Mouse (Mus musculus): ENCODE results near the gene Hist2h3b. TPM values are rescaled to one million over a fixed set of nuclear protein-coding genes. Genes with fewer than 3 reads are reported as not detected.
"Not testable (repeated sequence)": the region's sequence is repeated elsewhere in the genome, so short reads cannot be mapped to it uniquely, and the experiment has no call there.

The Hist2h3b gene
- polyA plus RNA-seq, 1 experiment from 2014 or later: 36.5 TPM

DNA sequence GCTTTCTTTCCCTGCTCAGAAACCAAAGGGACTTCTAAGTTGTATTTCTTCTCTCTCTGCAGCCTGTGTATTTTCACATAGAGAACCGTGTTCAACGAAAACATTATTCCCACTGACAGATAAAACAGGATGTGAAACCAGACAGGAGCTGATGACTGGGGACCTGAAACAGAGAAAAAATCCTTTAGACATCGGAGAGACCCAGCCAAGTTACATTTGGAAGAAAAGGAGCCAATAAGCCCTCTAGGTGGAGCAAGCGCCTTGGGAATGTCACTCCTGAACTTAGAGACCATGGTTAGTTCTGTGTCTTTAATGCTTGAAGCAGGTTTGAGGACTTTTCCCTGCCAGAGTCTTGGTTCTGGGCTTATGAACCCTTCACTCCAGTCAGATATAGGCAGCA, 16.0 kb downstream of the Hist2h3b start:
- Histone ChIP-seq H3K9me3 (replicated peaks; ENCODE audit: low read length) (no peaks in the 10 kb centered on the region), H3K4me1 (replicated peaks; ENCODE audit: insufficient read depth, low read length) (no peaks in the 10 kb centered on the region), H3K4me2 (ENCODE audit: low read length) (peak overlapping the region; percentile 30; the same call in 1 of the 2 replicates), H3K4me3 (replicated peaks; ENCODE audit: low read depth, low read length) (no peak overlapping the region), H3K27me3 (ENCODE audit: insufficient read depth, low read length) (peaks cover 12% of the 10 kb centered on the region; the same call in 1 of the 2 replicates), H3K27ac (no peak overlapping the region), H3K9ac (ENCODE audit: low read depth, low read length) (no peak overlapping the region), H3K36me3 (ENCODE audit: insufficient read depth, low read length) (no peaks in the 10 kb centered on the region)
- peak; percentile 86 for DNase-seq (ENCODE audit: low spot score)
- no peak for ATAC-seq (replicated peaks; ENCODE audit: low FRiP score, low read depth)
- peak; percentile 84 for TF ChIP-seq CTCF (IDR thresholded peaks at IDR 0.05; ENCODE audit: low read depth)
- WGBS: 11% methylated on average over 4 of the region's 4 CpGs

DNA sequence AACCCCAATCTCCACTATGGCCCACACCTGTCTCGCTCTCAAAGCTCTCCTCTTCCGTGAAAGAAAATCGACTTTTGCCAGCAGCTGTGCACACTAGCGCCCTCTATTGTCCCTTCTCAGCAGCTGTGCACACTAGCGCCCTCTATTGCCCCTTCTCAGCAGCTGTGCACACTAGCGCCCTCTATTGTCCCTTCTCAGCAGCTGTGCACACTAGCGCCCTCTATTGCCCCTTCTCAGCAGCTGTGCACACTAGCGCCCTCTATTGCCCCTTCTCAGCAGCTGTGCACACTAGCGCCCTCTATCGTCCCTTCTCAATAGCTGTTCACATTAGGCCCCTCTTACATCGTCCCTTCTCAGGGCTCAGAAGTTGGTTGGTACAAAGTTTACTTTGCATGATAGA, 18.9 kb downstream of the Hist2h3b start:
- not testable (repeated sequence) for DNase-seq (ENCODE audit: low spot score); H3K9me3 ChIP-seq (replicated peaks; ENCODE audit: low read length); H3K27ac ChIP-seq; H3K36me3 ChIP-seq (ENCODE audit: insufficient read depth, low read length); H3K4me2 ChIP-seq (ENCODE audit: low read length); ATAC-seq (replicated peaks; ENCODE audit: low FRiP score, low read depth); H3K4me3 ChIP-seq (replicated peaks; ENCODE audit: low read depth, low read length); H3K9ac ChIP-seq (ENCODE audit: low read depth, low read length); H3K4me1 ChIP-seq (replicated peaks; ENCODE audit: insufficient read depth, low read length)
- WGBS: 88% methylated on average over 11 of the region's 11 CpGs
- TF ChIP-seq CTCF (IDR thresholded peaks at IDR 0.05; ENCODE audit: low read depth): peak; percentile 78
- H3K27me3 ChIP-seq (ENCODE audit: insufficient read depth, low read length): peaks cover 12% of the 10 kb centered on the region; the same call in 1 of the 2 replicates

DNA sequence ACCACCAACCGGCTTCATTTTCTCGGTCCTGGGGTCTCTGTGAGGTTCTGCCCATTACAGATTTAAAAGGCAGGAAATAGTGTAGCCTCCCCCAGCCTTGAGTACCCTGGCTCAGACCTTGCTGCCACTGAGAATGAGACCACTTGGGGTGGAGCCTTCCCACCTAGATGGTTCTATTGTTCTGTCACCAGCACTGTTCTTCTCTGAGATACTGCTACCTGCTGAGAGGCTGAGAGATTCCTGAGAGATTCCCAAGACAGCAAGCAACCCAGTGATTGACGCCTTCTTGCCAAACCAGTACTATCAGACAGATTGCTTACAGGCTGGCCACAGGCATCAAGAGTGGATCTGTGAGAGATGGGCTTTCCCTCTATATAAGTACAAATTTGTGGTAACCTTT, 20.7 kb downstream of the Hist2h3b start:
- Histone ChIP-seq H3K36me3 (ENCODE audit: insufficient read depth, low read length) (no peaks in the 10 kb centered on the region), H3K9ac (ENCODE audit: low read depth, low read length) (no peak overlapping the region), H3K4me1 (replicated peaks; ENCODE audit: insufficient read depth, low read length) (no peaks in the 10 kb centered on the region), H3K4me3 (replicated peaks; ENCODE audit: low read depth, low read length) (no peak overlapping the region), H3K27ac (no peak overlapping the region), H3K9me3 (replicated peaks; ENCODE audit: low read length) (no peaks in the 10 kb centered on the region), H3K27me3 (ENCODE audit: insufficient read depth, low read length) (no peaks in the 10 kb centered on the region), H3K4me2 (ENCODE audit: low read length) (no peak overlapping the region)
- no peak for ATAC-seq (replicated peaks; ENCODE audit: low FRiP score, low read depth)
- DNase-seq (ENCODE audit: low spot score): no peak
- TF ChIP-seq CTCF (IDR thresholded peaks at IDR 0.05; ENCODE audit: low read depth): no peak
- WGBS: 68% methylated on average over 3 of the region's 3 CpGs

DNA sequence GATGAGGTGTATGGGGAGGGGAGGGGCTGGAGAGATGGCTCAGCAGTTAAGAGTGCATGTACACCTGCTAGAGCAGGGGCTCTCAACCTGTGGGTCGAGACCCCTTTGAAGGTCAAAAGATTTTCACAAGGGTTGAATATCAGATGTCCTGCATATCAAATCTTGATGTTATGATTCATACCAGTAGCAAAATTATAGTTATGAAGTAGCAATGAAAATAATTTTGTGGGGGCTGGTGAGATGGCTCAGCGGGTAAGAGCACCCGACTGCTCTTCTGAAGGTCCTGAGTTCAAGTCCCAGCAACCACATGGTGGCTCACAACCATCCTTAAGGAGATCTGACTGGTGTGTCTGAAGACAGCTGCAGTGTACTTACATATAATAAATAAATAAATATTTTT, 22.3 kb downstream of the Hist2h3b start:
- 86% methylated on average over 3 of the region's 3 CpGs for WGBS
- H3K27ac ChIP-seq; H3K36me3 ChIP-seq (ENCODE audit: insufficient read depth, low read length); DNase-seq (ENCODE audit: low spot score); H3K27me3 ChIP-seq (ENCODE audit: insufficient read depth, low read length); H3K9ac ChIP-seq (ENCODE audit: low read depth, low read length); H3K4me2 ChIP-seq (ENCODE audit: low read length); H3K9me3 ChIP-seq (replicated peaks; ENCODE audit: low read length); ATAC-seq (replicated peaks; ENCODE audit: low FRiP score, low read depth); H3K4me1 ChIP-seq (replicated peaks; ENCODE audit: insufficient read depth, low read length); H3K4me3 ChIP-seq (replicated peaks; ENCODE audit: low read depth, low read length): not testable (repeated sequence)

DNA sequence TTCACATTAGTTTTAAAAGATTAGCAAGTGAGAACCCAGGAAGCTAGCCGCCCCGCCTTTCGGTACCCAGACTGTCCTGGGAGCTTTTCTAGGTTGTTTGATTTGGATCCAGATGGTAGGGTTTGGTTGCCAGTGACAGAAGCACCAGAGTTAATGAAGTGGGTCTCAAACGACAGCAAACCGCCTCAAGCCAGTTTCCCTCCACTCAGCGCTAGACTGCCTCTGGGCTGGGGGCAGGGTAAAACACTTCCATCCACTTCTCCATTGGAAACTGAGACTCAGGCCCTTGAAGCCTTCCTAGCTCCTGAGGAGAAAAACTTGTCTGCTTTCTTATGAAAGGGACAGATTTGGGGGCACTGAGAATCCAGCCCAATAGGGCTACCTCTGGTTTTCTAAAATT, 24.2 kb downstream of the Hist2h3b start:
- Histone ChIP-seq H3K4me1 (replicated peaks; ENCODE audit: insufficient read depth, low read length) (no peaks in the 10 kb centered on the region), H3K4me3 (replicated peaks; ENCODE audit: low read depth, low read length) (no peak overlapping the region), H3K4me2 (ENCODE audit: low read length) (no peak overlapping the region), H3K27ac (no peak overlapping the region), H3K9me3 (replicated peaks; ENCODE audit: low read length) (no peaks in the 10 kb centered on the region), H3K9ac (ENCODE audit: low read depth, low read length) (no peak overlapping the region), H3K27me3 (ENCODE audit: insufficient read depth, low read length) (no peaks in the 10 kb centered on the region), H3K36me3 (ENCODE audit: insufficient read depth, low read length) (no peaks in the 10 kb centered on the region)
- no peak for ATAC-seq (replicated peaks; ENCODE audit: low FRiP score, low read depth)
- no peak for DNase-seq (ENCODE audit: low spot score)
- TF ChIP-seq CTCF (IDR thresholded peaks at IDR 0.05; ENCODE audit: low read depth): no peak
- WGBS: 48% methylated on average over 6 of the region's 6 CpGs

DNA sequence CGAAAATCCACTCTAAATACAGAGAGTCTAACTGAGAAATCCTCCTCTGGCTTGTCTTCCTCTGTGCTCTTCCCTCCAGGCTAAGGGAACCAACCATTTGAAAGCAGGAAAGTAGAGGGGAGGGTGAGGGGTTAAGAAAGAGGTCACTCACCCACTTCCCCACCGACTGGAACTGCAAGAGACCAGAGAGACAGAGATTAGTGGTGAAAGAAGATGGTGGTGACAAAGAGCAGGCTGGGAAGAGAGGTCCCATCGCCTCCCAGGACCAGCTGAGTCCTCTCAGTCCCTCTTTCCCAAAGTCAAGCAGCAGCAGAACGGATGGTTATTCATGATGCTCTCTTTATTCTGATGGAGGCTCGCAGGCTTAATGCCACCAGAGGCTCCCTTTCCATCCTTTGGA, 24.9 kb downstream of the Hist2h3b start:
- Histone ChIP-seq H3K27ac (no peak overlapping the region), H3K27me3 (ENCODE audit: insufficient read depth, low read length) (no peaks in the 10 kb centered on the region), H3K9me3 (replicated peaks; ENCODE audit: low read length) (no peaks in the 10 kb centered on the region), H3K9ac (ENCODE audit: low read depth, low read length) (no peak overlapping the region), H3K4me1 (replicated peaks; ENCODE audit: insufficient read depth, low read length) (no peaks in the 10 kb centered on the region), H3K4me2 (ENCODE audit: low read length) (no peak overlapping the region), H3K4me3 (replicated peaks; ENCODE audit: low read depth, low read length) (no peak overlapping the region), H3K36me3 (ENCODE audit: insufficient read depth, low read length) (no peaks in the 10 kb centered on the region)
- DNase-seq (ENCODE audit: low spot score) (no peak), ATAC-seq (replicated peaks; ENCODE audit: low FRiP score, low read depth) (no peak)
- no peak for TF ChIP-seq CTCF (IDR thresholded peaks at IDR 0.05; ENCODE audit: low read depth)
- 67% methylated on average over 5 of the region's 5 CpGs for WGBS

DNA sequence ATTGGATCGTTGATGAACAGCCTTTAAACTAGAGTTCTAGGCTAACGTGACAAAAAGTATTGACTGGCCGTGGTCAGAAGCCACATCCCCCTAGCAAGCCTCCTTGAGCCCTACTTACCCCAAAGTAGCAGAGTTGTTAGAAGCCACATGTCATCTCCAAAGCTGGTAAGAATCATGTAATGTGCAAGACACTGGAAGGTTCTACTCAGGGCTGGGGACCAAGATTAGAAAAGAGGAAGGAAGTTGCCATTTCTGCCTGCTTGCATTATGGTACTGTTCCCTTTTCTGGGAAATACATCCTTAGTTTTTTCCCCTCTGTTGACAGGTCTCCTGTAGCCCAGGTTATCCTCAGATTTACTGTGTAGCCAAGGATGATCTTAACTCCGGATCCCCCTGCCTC, 25.3 kb downstream of the Hist2h3b start, which contains the start of gene Fcgr1:
TSS of gene Fcgr1 (minus strand) at position 183 of the 400 bp plus-strand sequence.
- H3K9ac ChIP-seq (ENCODE audit: low read depth, low read length): no peak within 1 kb of the TSS
- no peaks in the 10 kb centered on the region for H3K27me3 ChIP-seq (ENCODE audit: insufficient read depth, low read length)
- no peak for TF ChIP-seq CTCF (IDR thresholded peaks at IDR 0.05; ENCODE audit: low read depth)
- no peak within 1 kb of the TSS for H3K27ac ChIP-seq
- no peaks in the 10 kb centered on the region for H3K36me3 ChIP-seq (ENCODE audit: insufficient read depth, low read length)
- H3K4me1 ChIP-seq (replicated peaks; ENCODE audit: insufficient read depth, low read length): no peaks in the 10 kb centered on the region
- H3K9me3 ChIP-seq (replicated peaks; ENCODE audit: low read length): no peaks in the 10 kb centered on the region
- no peak within 1 kb of the TSS for H3K4me2 ChIP-seq (ENCODE audit: low read length)
- ATAC-seq (replicated peaks; ENCODE audit: low FRiP score, low read depth): no peak
- no peak within 1 kb of the TSS for H3K4me3 ChIP-seq (replicated peaks; ENCODE audit: low read depth, low read length)
- 86% methylated on average over 4 of the region's 4 CpGs for WGBS
- DNase-seq (ENCODE audit: low spot score): no peak

Measured in kidney, postnatal 0 days (tissue).